Mouse (Mus musculus): ENCODE data around the gene Rapsn. TPM values are rescaled to one million over a fixed set of nuclear protein-coding genes. Genes with fewer than 3 reads are reported as not detected.

Gene Rapsn
- total RNA-seq (2023; ENCODE audit: inconsistent age), result 0.48 to 0.54 TPM in 2 of 4 replicates, not detected in the others

DNA sequence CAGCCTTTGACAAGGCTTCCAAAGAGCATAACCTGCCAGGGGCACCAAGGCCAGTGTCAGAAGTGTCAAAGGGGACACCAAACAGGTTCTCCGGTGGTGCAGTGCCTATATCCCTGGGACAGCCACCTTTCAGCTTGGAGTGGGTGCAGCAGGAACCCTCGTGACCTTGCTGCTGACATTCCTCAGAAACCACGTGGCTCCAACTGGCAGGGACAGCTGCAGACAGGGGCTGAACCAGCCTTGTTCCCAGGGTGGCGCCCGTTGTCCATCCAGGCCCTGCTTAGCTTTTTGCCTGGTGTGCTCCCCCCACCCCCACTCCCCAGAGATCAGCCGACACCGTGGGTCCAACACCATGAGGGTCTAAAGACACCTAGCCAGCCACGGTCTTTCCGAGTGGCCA, at the start of gene Rapsn:
Gene Rapsn (plus strand): TSS at position 236 of the 400 bp plus-strand sequence.

DNA sequence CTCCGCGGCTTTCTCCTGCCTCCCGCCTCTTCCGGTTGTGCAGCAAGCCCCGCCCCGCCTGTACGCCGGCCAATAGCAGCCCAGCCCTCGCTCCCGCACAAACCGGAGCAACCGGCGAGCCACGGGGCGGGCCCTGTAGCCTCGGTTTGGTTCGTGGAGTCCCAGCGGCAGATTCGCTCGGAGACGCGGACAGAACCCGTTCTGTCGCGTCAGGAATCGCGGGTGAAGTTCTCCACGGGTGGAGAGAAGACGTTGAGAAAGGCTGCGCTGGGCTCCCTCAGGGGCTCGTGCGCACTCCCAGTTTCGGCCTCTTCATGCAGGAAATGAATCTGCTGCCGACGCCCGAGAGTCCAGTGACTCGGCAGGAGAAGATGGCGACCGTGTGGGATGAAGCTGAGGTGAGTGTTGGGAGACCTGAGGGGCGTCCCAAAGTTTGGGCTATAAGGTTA, 18.5 kb downstream of the Rapsn start, which contains the start of gene Psmc3:
Gene Psmc3 (plus strand): TSS at position 76 of the 449 bp plus-strand sequence.

DNA sequence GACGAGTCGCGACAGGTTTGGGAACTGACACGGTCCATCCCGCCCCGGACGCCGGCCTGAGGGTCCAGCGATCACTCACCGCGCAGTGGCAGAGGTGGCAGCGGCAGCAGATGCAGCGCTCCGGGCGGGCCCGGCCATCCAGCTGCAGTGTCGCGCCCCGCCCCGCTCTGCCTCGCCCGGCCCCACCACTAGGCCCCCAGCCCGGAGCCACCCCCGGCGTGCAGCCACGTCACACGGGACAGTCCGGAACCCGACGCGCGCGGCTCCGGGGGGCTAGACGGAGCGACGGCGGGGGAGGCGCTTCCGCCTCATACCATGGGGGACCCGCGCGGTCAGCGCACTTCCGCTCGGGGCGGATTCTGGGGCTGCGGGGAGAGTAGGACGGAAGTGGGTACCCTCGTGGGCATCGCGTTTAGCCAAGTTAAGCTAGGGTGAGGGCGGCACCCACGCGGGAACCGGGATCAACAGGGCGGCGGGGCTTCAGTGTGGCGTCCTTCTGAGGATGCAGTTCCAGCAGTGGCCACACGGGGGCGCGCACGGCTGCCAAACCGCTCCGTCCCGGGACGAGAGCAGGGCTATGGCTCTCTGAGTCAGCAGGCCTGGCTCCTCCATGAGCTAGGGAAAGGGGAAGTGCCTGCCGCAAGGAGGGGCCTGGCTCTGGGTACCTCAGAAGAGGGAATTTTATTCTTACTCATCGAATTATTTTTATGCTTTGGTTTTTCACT, 34.8 kb downstream of the Rapsn start, which contains the start of gene Slc39a13:
Gene Slc39a13 (minus strand): TSS at position 342 of the 725 bp plus-strand sequence.

DNA sequence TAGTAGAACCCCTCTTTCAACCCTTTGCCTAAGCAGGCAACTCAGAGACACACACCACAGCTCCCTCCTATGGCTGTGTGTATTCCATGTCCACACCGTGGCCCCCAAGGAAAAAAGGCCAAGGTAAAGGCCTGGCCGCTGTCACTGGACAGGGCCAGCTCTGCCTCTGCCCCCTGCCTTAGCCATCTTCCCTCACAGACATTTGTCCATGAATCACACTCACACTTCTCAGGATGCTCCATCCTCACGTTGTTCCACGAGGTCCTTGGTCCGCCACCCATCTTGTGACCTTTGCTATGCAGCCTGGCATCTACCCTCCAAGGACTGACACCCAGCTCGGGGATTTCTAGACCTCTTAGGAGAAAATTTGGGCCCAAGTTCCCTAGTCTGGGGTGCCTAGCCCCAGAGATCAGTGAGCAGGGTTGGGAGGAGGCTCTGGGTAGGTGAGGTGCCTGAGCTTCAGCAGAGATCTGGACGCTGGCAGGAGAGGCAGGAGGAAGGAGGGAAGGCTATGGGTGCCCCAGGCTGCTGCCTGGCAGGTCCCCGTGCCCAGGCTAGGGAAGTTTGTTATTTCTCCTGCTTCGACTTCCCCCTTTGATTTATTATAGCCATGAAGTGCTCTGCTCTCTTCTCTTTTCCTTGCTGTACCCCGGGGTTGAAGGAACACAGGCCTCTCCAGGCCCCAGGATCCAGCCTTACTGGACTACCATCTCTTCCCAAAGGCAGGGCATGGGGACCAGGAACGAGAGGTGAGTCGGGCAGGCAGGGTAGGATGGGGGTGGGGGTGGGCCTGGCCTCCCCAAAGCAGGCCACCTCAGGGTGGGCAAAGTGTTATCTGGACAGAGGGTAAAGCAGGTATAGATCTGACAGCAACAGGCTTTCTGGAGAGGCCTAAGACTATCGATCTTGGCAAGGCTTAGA, 46.6 kb downstream of the Rapsn start, which contains the start of gene Spi1:
Gene Spi1 (plus strand): TSS at position 616 of the 921 bp plus-strand sequence.

Other genes starting within 250 kb of the Rapsn start
- gene Mtch2, start 188.5 kb upstream of the Rapsn start, total RNA-seq (2023; ENCODE audit: inconsistent age), result 87.0 to 105 TPM (median 99.6 TPM) in 4 replicates
- 0.67 TPM in 1 of 4 replicates, not detected in the others for gene C1qtnf4, start 149.8 kb upstream of the Rapsn start, total RNA-seq (2023; ENCODE audit: inconsistent age)
- gene Kbtbd4, start 130.9 kb upstream of the Rapsn start, total RNA-seq (2023; ENCODE audit: inconsistent age), result 25.6 to 31.9 TPM (median 29.7 TPM) in 4 replicates
- 120 to 152 TPM (median 131 TPM) in 4 replicates for gene Ndufs3, start 130.8 kb upstream of the Rapsn start, total RNA-seq (2023; ENCODE audit: inconsistent age)
- gene Celf1, start 95.2 kb upstream of the Rapsn start, total RNA-seq (2023; ENCODE audit: inconsistent age), result 79.8 to 84.9 TPM (median 81.9 TPM) in 4 replicates
- gene Psmc3, start 18.4 kb downstream of the Rapsn start, total RNA-seq (2023; ENCODE audit: inconsistent age), result 106 to 121 TPM (median 114 TPM) in 4 replicates
- gene Slc39a13, start 34.8 kb downstream of the Rapsn start, total RNA-seq (2023; ENCODE audit: inconsistent age), result 18.6 to 27.1 TPM (median 21.9 TPM) in 4 replicates
- gene Spi1, start 46.8 kb downstream of the Rapsn start, total RNA-seq (2023; ENCODE audit: inconsistent age), result 93.1 to 119 TPM (median 105 TPM) in 4 replicates
- 1.5 to 2.4 TPM (median 1.8 TPM) in 4 replicates for gene Mybpc3, start 82.5 kb downstream of the Rapsn start, total RNA-seq (2023; ENCODE audit: inconsistent age)
- 101 to 108 TPM (median 104 TPM) in 4 replicates for gene Madd, start 148.2 kb downstream of the Rapsn start, total RNA-seq (2023; ENCODE audit: inconsistent age)
- 2.1 to 7.0 TPM (median 3.8 TPM) in 4 replicates for gene Nr1h3, start 167.2 kb downstream of the Rapsn start, total RNA-seq (2023; ENCODE audit: inconsistent age)
- gene Acp2, start 167.3 kb downstream of the Rapsn start, total RNA-seq (2023; ENCODE audit: inconsistent age), result 3.8 to 4.8 TPM (median 4.2 TPM) in 4 replicates
- 33.6 to 38.6 TPM (median 36.9 TPM) in 4 replicates for gene Ddb2, start 201.4 kb downstream of the Rapsn start, total RNA-seq (2023; ENCODE audit: inconsistent age)
- 0.45 to 0.70 TPM (median 0.69 TPM) in 3 of 4 replicates, not detected in the other for gene Pacsin3, start 220.3 kb downstream of the Rapsn start, total RNA-seq (2023; ENCODE audit: inconsistent age)
- 146 to 156 TPM (median 152 TPM) in 4 replicates for gene Arfgap2, start 229.4 kb downstream of the Rapsn start, total RNA-seq (2023; ENCODE audit: inconsistent age)